Mouse (Mus musculus): ENCODE results near the gene Raet1e.

- TF ChIP-seq CHD2 (IDR thresholded peaks at IDR 0.05; ENCODE audit: low read depth, low read length), result no peak
- no peak for TF ChIP-seq ZC3H11A (IDR thresholded peaks at IDR 0.05; ENCODE audit: borderline replicate concordance, low read depth, low read length)
- TF ChIP-seq MAFK (IDR thresholded peaks at IDR 0.05; ENCODE audit: insufficient read depth, low read depth, low read length), result no peak
- no peak for TF ChIP-seq ZNF384 (IDR thresholded peaks at IDR 0.05; ENCODE audit: low read depth, low read length)
- TF ChIP-seq HCFC1 (IDR thresholded peaks at IDR 0.05; ENCODE audit: borderline replicate concordance, insufficient read depth, low read length), result no peak
Observed at GRCm38 (mm10) chr10:22150593-22150992, 7.8 kb upstream of the Raet1e start.
